8 mouse cellular contexts compared by ENCODE assay signal in the genomic region with DNA sequence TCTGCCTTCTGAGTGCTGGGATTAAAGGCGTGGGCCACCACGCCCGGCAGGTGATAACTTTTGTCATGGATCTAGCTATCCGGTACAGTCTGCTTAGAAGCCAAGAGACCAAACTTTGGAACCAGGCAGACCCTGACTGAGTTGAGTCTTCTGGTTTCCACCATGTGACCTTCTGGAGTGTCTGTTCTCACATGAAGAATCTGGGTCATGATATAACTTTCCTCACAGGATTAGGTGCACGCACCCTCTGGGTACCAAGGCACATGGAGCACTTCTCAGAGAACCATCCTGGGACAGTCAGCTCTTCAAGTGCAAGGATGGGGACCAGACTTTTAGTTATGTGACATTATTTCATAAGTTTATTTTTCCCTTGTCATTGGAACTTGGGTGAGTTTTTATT. TPM values are rescaled to one million over a fixed set of nuclear protein-coding genes. Genes with fewer than 3 reads are reported as not detected.
DNase-seq lines count a peak whose midpoint lies in the region; ATAC-seq and TF ChIP-seq lines count a peak whose summit lies in the region.

No protein-coding gene starts in this region.

- TF ChIP-seq EP300 in heart, postnatal 0 days (IDR thresholded peaks at IDR 0.05; ENCODE audit: low read depth) = no peak

- no peaks in the 10 kb centered on the region for H3K27me3 ChIP-seq in heart, postnatal 0 days (ENCODE audit: control insufficient read depth, insufficient read depth, low read length)
- H3K27me3 ChIP-seq in liver, embryonic 16.5 days (ENCODE audit: control insufficient read depth, insufficient read depth, low read depth, low read length) = no peaks in the 10 kb centered on the region

- peak overlapping the region; percentile 98 for H3K27ac ChIP-seq in heart, postnatal 0 days (ENCODE audit: low read depth)
- no peak overlapping the region for H3K27ac ChIP-seq in liver, embryonic 16.5 days (ENCODE audit: low read length)

- H3K4me1 ChIP-seq in heart, postnatal 0 days (ENCODE audit: control insufficient read depth, insufficient read depth) = peaks cover 45% of the 10 kb centered on the region
- H3K4me1 ChIP-seq in liver, embryonic 16.5 days (ENCODE audit: control insufficient read depth, low read depth, low read length) = peaks cover 21% of the 10 kb centered on the region

- TF ChIP-seq CTCF in heart, postnatal 0 days (IDR thresholded peaks at IDR 0.05; ENCODE audit: low read depth) = no peak

- 0 out of 2 replicates have a peak, but pooled peaks cover 2% of the 10 kb centered on the region for H3K9me3 ChIP-seq in heart, postnatal 0 days (replicated peaks; ENCODE audit: control insufficient read depth, low read length)
- H3K9me3 ChIP-seq in liver, embryonic 16.5 days (replicated peaks; ENCODE audit: control insufficient read depth, low read length) = no peaks in the 10 kb centered on the region

- H3K9ac ChIP-seq in heart, postnatal 0 days (replicated peaks; ENCODE audit: low read depth, low read length) = no peak overlapping the region
- no peak overlapping the region for H3K9ac ChIP-seq in liver, embryonic 16.5 days (ENCODE audit: low read depth, low read length)

- intact Hi-C loops in heart, postnatal 10 days (cut with DNase I) = no loop called here

- peak; percentile 87 for DNase-seq in heart, adult 11 months
- no peak for DNase-seq in heart, postnatal 10 days
- DNase-seq in ES-CJ7 (ENCODE audit: low read depth, low spot score) = peak; percentile 67
- DNase-seq in heart, postnatal 0 days (ENCODE audit: low spot score) = no peak
- DNase-seq in adrenal gland, adult 18-20 months (ENCODE audit: low spot score in 2 of 2) = no peak
- no peak for DNase-seq in cerebellum, adult 11 months
- no peak for DNase-seq in embryo, embryonic 9.5 days (ENCODE audit: extremely low spot score)

- 87% methylated on average over 5 of the region's 5 CpGs for WGBS in heart, postnatal 0 days
- WGBS in liver, embryonic 16.5 days (ENCODE audit: insufficient replicate concordance) = 76% methylated on average over 5 of the region's 5 CpGs

- peak overlapping the region; percentile 77 for H3K4me2 ChIP-seq in heart, postnatal 0 days (ENCODE audit: low read depth, low read length)
- peak overlapping the region; percentile 83; the same call in 1 of the 2 replicates for H3K4me2 ChIP-seq in liver, embryonic 16.5 days (ENCODE audit: low read depth, low read length)

- ATAC-seq in heart, postnatal 0 days (ENCODE audit: insufficient read depth, low read depth) = no peak
- ATAC-seq in liver, embryonic 16.5 days (ENCODE audit: low read depth) = no peak

- H3K36me3 ChIP-seq in heart, postnatal 0 days (replicated peaks; ENCODE audit: control insufficient read depth, insufficient read depth, low read length) = no peaks in the 10 kb centered on the region; the same call in 1 of the 2 replicates
- H3K36me3 ChIP-seq in liver, embryonic 16.5 days (ENCODE audit: control insufficient read depth, insufficient read depth) = no peaks in the 10 kb centered on the region

- peak overlapping the region; percentile 93 for H3K4me3 ChIP-seq in heart, postnatal 0 days (ENCODE audit: low read depth, low read length)
- no peak overlapping the region for H3K4me3 ChIP-seq in liver, embryonic 16.5 days (ENCODE audit: low read depth, low read length)

RNA-seq across cellular contexts. Expression of a gene that starts 51.4 kb away (rescaled TPM):
- not detected for total RNA-seq in heart, postnatal 10 days (2021)
- not detected in 2 replicates for total RNA-seq in heart, postnatal 0 days (2014; rRNA removed; ENCODE audit: low replicate concordance)
- polyA plus RNA-seq in heart, postnatal 0 days (2015; fragmentation: Nextera tagmentation; extraction: Ambion mirVana) = 0.04 TPM in 1 of 2 replicates, not detected in the other
- polyA plus RNA-seq in liver, embryonic 16.5 days (2015; fragmentation: Nextera tagmentation; extraction: Ambion mirVana) = 0.05 and 0.07 TPM in 2 replicates
- not detected for total RNA-seq in adrenal gland, adult 18-20 months (2021)

Comparison
In these comparisons a context has a peak if more than half of its experiments do, and no peak if none do; other contexts are left out.
1. DNase-seq: peak in heart, adult 11 months (single experiment) and ES-CJ7 (single experiment); none in heart, postnatal 10 days (0 of 2), heart, postnatal 0 days (single experiment), adrenal gland, adult 18-20 months (0 of 2), cerebellum, adult 11 months (single experiment) and embryo, embryonic 9.5 days (single experiment).